Mouse (Mus musculus) heart, postnatal 25 days (tissue): ENCODE measurements around the gene Cfl2. TPM values are rescaled to one million over a fixed set of nuclear protein-coding genes. Genes with fewer than 3 reads are reported as not detected.
A peak's percentile ranks its signal among the peaks of the same experiment; 100 is the strongest.
"Not testable (repeated sequence)": the region's sequence is repeated elsewhere in the genome, so short reads cannot be mapped to it uniquely, and the experiment has no call there.

Experiments
- DNase-seq: peaks from one replicate; pipeline ENCODE4 v3.0.0; 2022; ENCODE audit warnings: low spot score
- intact Hi-C: fragments of 180-260 bp; cut with DNase I; formaldehyde crosslinking; loops from one replicate; pipeline ENCODE4 v1.15.1; 2025
- total RNA-seq, 2 experiments: library from RNA; stranded (reverse); gene quantifications; 2 replicates each; pipeline ENCODE4 v1.2.3; 2021

Cfl2 gene
- 100 to 1,000 TPM; 364 to 384 TPM for total RNA-seq

GRCm38 (mm10) chr12:54862606-54863535 lies at the start of gene Cfl2:
Gene Cfl2, minus strand, starts transcription at chr12:54862877.
- intact Hi-C loops: loop anchor here (2.0 to 10.0 kb wide), 2 partner anchors 16 to 122 kb away; partner anchors contain the start of gene Gm20403
- peak; percentile 67 for DNase-seq

GRCm38 (mm10) chr12:54910387-54910786 lies 47.7 kb upstream of the Cfl2 start:
- intact Hi-C loops: no loop called here
- no peak for DNase-seq

- intact Hi-C loops, DNase-seq: not testable (repeated sequence)
These were observed 29.9 kb upstream of the Cfl2 start for GRCm38 (mm10) chr12:54892559-54892958.

GRCm38 (mm10) chr12:54890426-54890825 lies 27.7 kb upstream of the Cfl2 start:
- intact Hi-C loops: no loop called here
- DNase-seq: no peak

GRCm38 (mm10) chr12:54887580-54888127 lies 25.0 kb upstream of the Cfl2 start:
- no peak for DNase-seq
- intact Hi-C loops: no loop called here

- DNase-seq: peak; percentile 7
- intact Hi-C loops: loop anchor here (1.0 to 2.0 kb wide), 2 partner anchors 17 to 49 kb away; partner anchors contain the start of gene Cfl2
These were observed 17.0 kb upstream of the Cfl2 start for GRCm38 (mm10) chr12:54879630-54880029.

GRCm38 (mm10) chr12:54879211-54879610 lies 16.5 kb upstream of the Cfl2 start:
- no peak for DNase-seq
- intact Hi-C loops: loop anchor here (1.0 to 2.0 kb wide), 2 partner anchors 16 to 49 kb away; partner anchors contain the start of gene Cfl2

- intact Hi-C loops: loop anchor here (2.0 kb wide), 1 partner anchor 15 kb away; the partner anchor contains the start of gene Cfl2
These were observed 15.2 kb upstream of the Cfl2 start for GRCm38 (mm10) chr12:54877875-54878274.

GRCm38 (mm10) chr12:54876879-54877278 lies 14.2 kb upstream of the Cfl2 start:
- intact Hi-C loops: no loop called here

More at GRCm38 (mm10) chr12:54877875-54878274, 15.2 kb upstream of the Cfl2 start:
- no peak for DNase-seq

GRCm38 (mm10) chr12:54874711-54875110 lies 12.0 kb upstream of the Cfl2 start:
- intact Hi-C loops: no loop called here

More at GRCm38 (mm10) chr12:54876879-54877278, 14.2 kb upstream of the Cfl2 start:
- DNase-seq: no peak

GRCm38 (mm10) chr12:54861991-54862605 lies 579 bp downstream of the Cfl2 start:
- intact Hi-C loops: loop anchor here (2.0 to 10.0 kb wide), 2 partner anchors 17 to 123 kb away; partner anchors contain the start of gene Gm20403
- no peak for DNase-seq

More at GRCm38 (mm10) chr12:54874711-54875110, 12.0 kb upstream of the Cfl2 start:
- DNase-seq: peak; percentile 8

GRCm38 (mm10) chr12:54859531-54859930 lies 3.1 kb downstream of the Cfl2 start:
- intact Hi-C loops: no loop called here
- no peak for DNase-seq

- no peak for DNase-seq
- intact Hi-C loops: no loop called here
These were observed 12.1 kb downstream of the Cfl2 start for GRCm38 (mm10) chr12:54850551-54850950.

- intact Hi-C loops: no loop called here
- no peak for DNase-seq
These were observed 18.3 kb downstream of the Cfl2 start for GRCm38 (mm10) chr12:54844415-54844814.

- intact Hi-C loops: loop anchor here (2.0 kb wide), 1 partner anchor 15 kb away; no protein-coding TSS in a partner anchor
- no peak for DNase-seq
These were observed 21.1 kb downstream of the Cfl2 start for GRCm38 (mm10) chr12:54841576-54841975.

GRCm38 (mm10) chr12:54839815-54840214 lies 22.9 kb downstream of the Cfl2 start:
- intact Hi-C loops: loop anchor here (2.0 to 10.0 kb wide), 2 partner anchors 17 to 145 kb away; partner anchors contain the start of gene Gm20403

GRCm38 (mm10) chr12:54838931-54839330 lies 23.7 kb downstream of the Cfl2 start:
- no peak for DNase-seq
- intact Hi-C loops: loop anchor here (10.0 kb wide), 1 partner anchor 146 kb away; the partner anchor contains the start of gene Gm20403

More at GRCm38 (mm10) chr12:54839815-54840214, 22.9 kb downstream of the Cfl2 start:
- DNase-seq: no peak

- DNase-seq: peak; percentile 8
These were observed 26.8 kb downstream of the Cfl2 start for GRCm38 (mm10) chr12:54835608-54836570.

More at GRCm38 (mm10) chr12:54835608-54836570, 26.8 kb downstream of the Cfl2 start:
- intact Hi-C loops: loop anchor here (10.0 kb wide), 1 partner anchor 149 kb away; the partner anchor contains the start of gene Gm20403
